Mouse (Mus musculus): ENCODE results near the gene Zfp648. TPM values are rescaled to one million over a fixed set of nuclear protein-coding genes. Genes with fewer than 3 reads are reported as not detected.
A peak's percentile ranks its signal among the peaks of the same experiment; 100 is the strongest.

Zfp648 gene
- polyA plus RNA-seq, 1 experiment from 2014 or later: not detected

DNA sequence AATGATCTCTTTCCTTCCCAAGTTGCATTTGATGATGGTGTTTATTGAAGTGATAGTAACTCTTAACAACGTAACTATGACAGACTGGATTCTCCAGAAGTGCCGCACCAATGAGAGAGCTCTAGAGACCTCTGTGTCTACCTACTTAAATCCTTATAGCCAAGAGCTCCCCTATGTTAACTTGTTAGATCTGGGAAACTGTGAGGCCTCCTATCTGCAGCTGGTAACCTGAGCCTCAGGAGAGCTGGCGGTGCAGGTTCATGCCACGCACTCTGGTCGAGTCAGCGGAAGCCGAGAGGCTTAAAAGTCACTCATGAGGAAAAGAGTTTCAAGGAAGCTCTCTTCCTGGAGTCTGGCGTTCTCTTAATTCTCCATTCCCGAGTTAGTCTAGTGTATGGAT, 33.8 kb downstream of the Zfp648 start:
- TF ChIP-seq CTCF (IDR thresholded peaks at IDR 0.05): no peak
- no peak for TF ChIP-seq EP300 (IDR thresholded peaks at IDR 0.05)
- Histone ChIP-seq H3K36me3 (ENCODE audit: insufficient read depth, low read length) (no peaks in the 10 kb centered on the region), H3K27me3 (replicated peaks; ENCODE audit: insufficient read depth, low read length) (no peaks in the 10 kb centered on the region), H3K9me3 (ENCODE audit: low read length) (no peaks in the 10 kb centered on the region), H3K4me3 (ENCODE audit: low read depth, low read length) (no peak overlapping the region), H3K4me1 (ENCODE audit: insufficient read depth, low read depth, low read length) (no peaks in the 10 kb centered on the region), H3K27ac (ENCODE audit: low read length) (no peak overlapping the region), H3K9ac (replicated peaks; ENCODE audit: low read depth) (no peak overlapping the region), H3K4me2 (replicated peaks; ENCODE audit: low read depth, low read length) (no peak overlapping the region)
- ATAC-seq: no peak
- WGBS: 71% methylated on average over 9 of the region's 9 CpGs
- no peak for DNase-seq (ENCODE audit: low spot score)

DNA sequence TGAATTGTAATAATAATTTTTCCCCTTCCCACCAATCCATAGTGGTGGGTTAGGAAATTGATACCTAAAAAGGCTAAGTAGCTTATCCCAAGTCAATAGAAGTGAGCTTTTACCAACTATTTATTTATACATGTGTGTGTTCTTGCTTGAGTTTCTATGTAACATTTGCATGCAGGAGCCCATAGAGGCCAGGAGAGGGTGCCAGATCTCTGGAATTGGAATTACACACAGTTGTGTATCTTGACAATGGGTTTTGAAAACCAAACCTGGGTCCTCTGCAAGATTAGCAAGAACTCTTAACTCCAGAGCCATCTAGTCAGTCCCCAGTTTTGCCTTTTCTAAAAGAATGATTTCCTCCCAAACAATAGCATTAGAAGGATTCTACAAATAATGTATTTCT, 37.9 kb downstream of the Zfp648 start:
- Histone ChIP-seq H3K27ac (ENCODE audit: low read length) (no peak overlapping the region), H3K9me3 (ENCODE audit: low read length) (no peaks in the 10 kb centered on the region), H3K4me3 (ENCODE audit: low read depth, low read length) (no peak overlapping the region), H3K4me1 (ENCODE audit: insufficient read depth, low read depth, low read length) (no peaks in the 10 kb centered on the region), H3K36me3 (ENCODE audit: insufficient read depth, low read length) (no peaks in the 10 kb centered on the region), H3K27me3 (replicated peaks; ENCODE audit: insufficient read depth, low read length) (no peaks in the 10 kb centered on the region), H3K4me2 (replicated peaks; ENCODE audit: low read depth, low read length) (no peak overlapping the region), H3K9ac (replicated peaks; ENCODE audit: low read depth) (no peak overlapping the region)
- TF ChIP-seq CTCF (IDR thresholded peaks at IDR 0.05) (peak; percentile 52), EP300 (IDR thresholded peaks at IDR 0.05) (no peak)
- ATAC-seq (no peak), DNase-seq (ENCODE audit: low spot score) (peak; percentile 19)

DNA sequence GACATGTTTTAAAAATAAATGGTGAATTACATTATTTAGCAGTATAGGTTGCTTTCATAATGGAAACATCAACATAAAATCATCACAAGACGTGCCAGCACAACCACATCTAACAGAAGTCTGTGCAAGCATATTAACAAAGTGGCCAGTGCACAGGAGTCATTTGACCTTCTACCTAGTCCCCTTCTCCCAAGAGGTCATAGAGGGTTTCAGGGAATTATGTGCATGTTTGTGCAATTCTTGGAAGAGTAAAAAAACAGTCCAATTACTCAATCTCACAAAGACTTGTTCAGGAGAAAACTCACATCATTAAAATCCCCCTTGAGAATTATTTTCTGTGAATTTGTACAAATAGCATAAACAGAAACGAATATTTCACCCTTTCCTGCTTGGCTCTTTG, 50.2 kb downstream of the Zfp648 start:
- DNase-seq (ENCODE audit: low spot score): no peak
- ATAC-seq: no peak
- TF ChIP-seq CTCF (IDR thresholded peaks at IDR 0.05): no peak
- TF ChIP-seq EP300 (IDR thresholded peaks at IDR 0.05): no peak
- no peaks in the 10 kb centered on the region for H3K27me3 ChIP-seq (replicated peaks; ENCODE audit: insufficient read depth, low read length)
- H3K4me3 ChIP-seq (ENCODE audit: low read depth, low read length): no peak overlapping the region
- no peak overlapping the region for H3K9ac ChIP-seq (replicated peaks; ENCODE audit: low read depth)
- H3K4me2 ChIP-seq (replicated peaks; ENCODE audit: low read depth, low read length): no peak overlapping the region
- no peaks in the 10 kb centered on the region for H3K9me3 ChIP-seq (ENCODE audit: low read length)
- WGBS: 72% methylated on average over 2 of the region's 2 CpGs
- no peaks in the 10 kb centered on the region for H3K4me1 ChIP-seq (ENCODE audit: insufficient read depth, low read depth, low read length)
- no peaks in the 10 kb centered on the region for H3K36me3 ChIP-seq (ENCODE audit: insufficient read depth, low read length)
- H3K27ac ChIP-seq (ENCODE audit: low read length): no peak overlapping the region

DNA sequence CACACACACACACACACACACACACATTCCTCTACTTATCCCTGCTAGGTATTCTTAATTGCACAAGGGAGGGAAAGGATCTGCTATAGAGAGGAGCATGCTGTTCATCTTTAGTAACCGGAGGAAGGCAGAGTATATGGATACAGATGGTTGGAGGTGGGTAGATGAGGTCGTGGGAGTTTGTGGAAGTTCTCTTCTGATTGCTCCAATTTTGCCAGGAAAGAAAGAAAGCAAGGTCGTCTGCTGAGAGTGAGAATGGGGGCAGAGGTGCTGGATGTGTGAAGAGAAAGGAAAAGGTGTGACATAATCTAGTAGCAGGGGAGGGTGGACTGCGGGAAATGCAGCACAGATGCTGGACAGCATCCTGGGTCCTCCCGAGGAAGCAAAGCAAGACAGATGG, 51.8 kb downstream of the Zfp648 start:
- no peaks in the 10 kb centered on the region for H3K4me1 ChIP-seq (ENCODE audit: insufficient read depth, low read depth, low read length)
- H3K36me3 ChIP-seq (ENCODE audit: insufficient read depth, low read length): no peaks in the 10 kb centered on the region
- ATAC-seq: no peak
- no peak overlapping the region for H3K9ac ChIP-seq (replicated peaks; ENCODE audit: low read depth)
- H3K9me3 ChIP-seq (ENCODE audit: low read length): no peaks in the 10 kb centered on the region
- TF ChIP-seq CTCF (IDR thresholded peaks at IDR 0.05) (no peak), EP300 (IDR thresholded peaks at IDR 0.05) (no peak)
- 50% methylated on average over 5 of the region's 5 CpGs for WGBS
- no peaks in the 10 kb centered on the region for H3K27me3 ChIP-seq (replicated peaks; ENCODE audit: insufficient read depth, low read length)
- H3K4me3 ChIP-seq (ENCODE audit: low read depth, low read length): no peak overlapping the region
- no peak for DNase-seq (ENCODE audit: low spot score)
- no peak overlapping the region for H3K4me2 ChIP-seq (replicated peaks; ENCODE audit: low read depth, low read length)
- H3K27ac ChIP-seq (ENCODE audit: low read length): no peak overlapping the region
